Mouse (Mus musculus): ENCODE measurements around the gene Gm49359. TPM values are rescaled to one million over a fixed set of nuclear protein-coding genes. Genes with fewer than 3 reads are reported as not detected.
"Not testable (repeated sequence)": the region's sequence is repeated elsewhere in the genome, so short reads cannot be mapped to it uniquely, and the experiment has no call there.

The Gm49359 gene
- 11.4 and 15.9 TPM in 2 replicates for polyA plus RNA-seq (2016; fragmentation: Nextera tagmentation; extraction: Ambion mirVana)

DNA sequence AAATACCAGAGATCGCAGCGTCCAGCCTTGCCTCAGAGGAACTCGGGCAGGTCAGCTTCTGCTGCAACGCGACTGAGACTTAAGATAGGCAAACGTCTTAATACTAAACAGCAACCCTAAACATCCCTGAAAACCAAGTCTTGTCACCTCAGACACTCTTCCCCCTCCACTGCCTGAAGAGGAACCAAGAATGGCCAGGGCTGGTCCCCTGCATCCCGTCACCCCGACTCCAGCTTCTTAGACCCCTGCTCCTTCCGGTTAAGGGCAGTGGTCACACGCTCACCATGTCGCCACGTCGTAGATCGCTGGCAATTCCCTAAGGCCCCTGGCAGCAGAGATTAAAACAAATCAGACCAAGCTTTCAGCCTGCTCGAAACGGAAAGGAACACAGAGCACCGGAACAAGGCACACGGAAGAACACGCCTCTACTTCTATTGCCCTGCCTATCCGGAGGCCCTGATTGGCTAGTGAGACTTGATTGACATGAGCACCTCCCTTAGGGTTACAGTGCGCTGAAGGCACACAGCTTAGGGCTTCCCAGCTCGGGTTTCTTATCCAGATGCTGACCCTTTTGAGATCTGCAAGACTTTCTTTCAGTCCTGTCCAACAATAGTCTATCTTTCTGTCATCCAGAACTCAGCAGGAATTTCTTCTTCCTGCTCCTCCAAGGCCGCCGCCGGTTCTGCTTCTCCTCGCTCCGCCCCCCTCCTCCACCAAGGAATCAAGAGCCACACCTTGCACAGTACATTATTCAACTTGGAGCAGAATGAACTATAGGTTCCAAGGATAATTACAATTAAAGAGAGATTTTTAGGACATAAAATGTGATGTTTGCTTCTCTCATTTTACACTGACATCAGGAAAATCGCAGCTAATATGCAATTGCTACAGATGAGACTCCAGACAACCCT is at the start of gene Gm49359:
Gene Gm49359, minus strand, starts transcription at position 409 of the 911 bp plus-strand sequence.
- H3K27ac ChIP-seq = peak within 1 kb of the TSS; percentile 82
- 2% methylated on average over 28 of the region's 28 CpGs for WGBS
- H3K36me3 ChIP-seq = peaks cover 18% of the 10 kb centered on the region
- H3K4me3 ChIP-seq = peak within 1 kb of the TSS; percentile 64
- not testable (repeated sequence) for H3K4me1 ChIP-seq; H3K9me3 ChIP-seq (replicated peaks); H3K27me3 ChIP-seq (ENCODE audit: low read depth, poor library complexity, severe bottlenecking)
- DNase-seq (ENCODE audit: low spot score) = peak; percentile 81

DNA sequence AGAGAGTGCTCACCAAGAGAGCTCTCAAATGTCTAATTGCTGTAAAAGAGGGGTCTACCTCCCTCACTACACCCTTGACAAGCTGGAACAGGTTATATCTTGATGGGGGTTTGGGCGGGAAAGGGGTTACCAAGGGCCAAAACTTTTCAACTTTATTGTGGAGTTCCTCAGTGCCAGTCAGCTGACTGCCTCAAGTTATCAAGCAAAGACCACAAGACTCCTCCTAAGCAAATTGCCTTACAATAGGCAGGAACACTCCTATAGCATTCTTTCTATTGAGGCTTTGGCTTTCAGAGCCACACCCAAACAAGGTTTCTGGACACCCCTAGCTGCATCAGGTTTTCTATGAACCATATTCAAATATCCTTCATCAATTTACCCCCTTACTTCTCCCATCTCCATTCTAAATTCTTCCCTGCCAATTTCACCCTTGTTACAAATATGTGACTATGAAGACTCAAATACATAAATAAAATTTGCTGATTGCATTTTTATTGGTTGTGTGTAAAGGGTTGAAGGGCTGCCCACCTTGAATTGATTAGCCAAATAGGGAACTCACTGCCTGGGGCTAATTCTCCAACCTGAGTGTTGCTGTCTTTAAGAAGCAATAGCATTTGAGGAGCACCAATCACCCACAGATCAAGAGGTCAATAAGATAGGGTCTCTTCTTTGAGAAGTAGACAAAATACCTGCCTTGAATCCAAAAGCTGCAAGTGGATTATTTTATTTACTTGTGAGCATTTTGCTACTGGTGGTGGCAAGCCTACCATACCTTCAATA is 44.2 kb upstream of the Gm49359 start:
- H3K9me3 ChIP-seq (replicated peaks); H3K4me1 ChIP-seq; H3K36me3 ChIP-seq; H3K27me3 ChIP-seq (ENCODE audit: low read depth, poor library complexity, severe bottlenecking); H3K27ac ChIP-seq; DNase-seq (ENCODE audit: low spot score); H3K4me3 ChIP-seq: not testable (repeated sequence)
- WGBS = 91% methylated on average over 1 of the region's 1 CpGs

DNA sequence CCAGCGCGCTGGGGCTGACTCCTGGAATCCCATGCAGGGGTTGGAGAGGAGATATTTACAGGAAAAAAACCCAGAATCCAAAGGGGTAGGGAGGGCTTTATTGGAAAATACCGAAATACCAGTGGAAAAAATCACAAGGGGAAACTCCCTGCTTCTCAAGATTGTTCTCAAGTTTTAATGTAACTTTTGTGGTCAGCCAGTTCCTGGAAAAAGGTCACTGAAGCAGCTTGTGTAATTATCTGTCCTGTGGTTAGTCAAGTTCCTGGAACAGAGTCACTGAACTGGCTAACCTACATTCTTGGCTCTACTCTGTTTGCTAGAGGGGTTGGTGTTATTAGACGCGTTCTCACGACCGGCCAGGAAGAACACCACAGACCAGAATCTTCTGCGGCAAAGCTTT is 6.0 kb upstream of the Gm49359 start:
- not testable (repeated sequence) for H3K4me1 ChIP-seq; H3K27ac ChIP-seq; H3K4me3 ChIP-seq; H3K36me3 ChIP-seq; H3K27me3 ChIP-seq (ENCODE audit: low read depth, poor library complexity, severe bottlenecking); H3K9me3 ChIP-seq (replicated peaks); DNase-seq (ENCODE audit: low spot score)
- WGBS = 96% methylated on average over 8 of the region's 8 CpGs

DNA sequence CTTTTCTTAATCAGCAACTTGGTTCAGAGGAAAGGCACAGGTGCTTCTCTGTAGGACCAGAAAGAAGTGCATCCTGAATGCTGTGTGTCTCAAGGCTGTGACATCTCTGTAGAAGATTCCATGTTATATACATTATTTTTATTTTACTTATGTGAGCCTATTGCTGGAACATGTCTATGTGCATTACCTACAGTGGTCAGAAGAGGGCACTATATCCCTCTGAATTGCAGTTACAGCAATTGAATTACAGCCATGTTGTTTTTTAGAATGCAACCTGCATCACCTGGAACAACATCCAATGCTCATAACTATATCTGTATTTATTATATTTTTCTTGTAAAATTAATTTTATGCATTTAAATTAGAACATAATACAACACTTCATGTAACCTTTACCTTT is 3.3 kb upstream of the Gm49359 start:
- not testable (repeated sequence) for H3K27me3 ChIP-seq (ENCODE audit: low read depth, poor library complexity, severe bottlenecking); DNase-seq (ENCODE audit: low spot score)

More for the DNA sequence above, 3.3 kb upstream of the Gm49359 start:
- not testable (repeated sequence) for H3K4me1 ChIP-seq; H3K9me3 ChIP-seq (replicated peaks); H3K36me3 ChIP-seq; H3K27ac ChIP-seq; H3K4me3 ChIP-seq

Small RNAs within 50 kb of the gene (microRNA-seq; reads per million reads assigned to microRNA genes)
- not detected for gene Gm22256

Other genes starting within 250 kb of the Gm49359 start
- 5.1 and 6.1 TPM in 2 replicates for gene Gm3604, start 83.7 kb downstream of the Gm49359 start, polyA plus RNA-seq (2016; fragmentation: Nextera tagmentation; extraction: Ambion mirVana)
- gene Zfp935, start 91.7 kb upstream of the Gm49359 start, polyA plus RNA-seq (2016; fragmentation: Nextera tagmentation; extraction: Ambion mirVana) = not detected in 2 replicates
- gene Zfp934, start 104.4 kb upstream of the Gm49359 start, polyA plus RNA-seq (2016; fragmentation: Nextera tagmentation; extraction: Ambion mirVana) = 20.2 and 27.1 TPM in 2 replicates
- 12.6 and 18.5 TPM in 2 replicates for gene 6720489N17Rik, start 157.3 kb upstream of the Gm49359 start, polyA plus RNA-seq (2016; fragmentation: Nextera tagmentation; extraction: Ambion mirVana)

Data from limb, embryonic 10.5 days (tissue).